Mouse (Mus musculus) embryonic fibroblast, embryonic 13.5 days (primary cell): ENCODE measurements around the gene Npas3. TPM values are rescaled to one million over a fixed set of nuclear protein-coding genes. Genes with fewer than 3 reads are reported as not detected.

ENCODE experiments used
- H3K27ac ChIP-seq: 2 replicates; pipeline ENCODE4 v1.5.1; 2012; ENCODE audit warnings: low read length, control low read depth, inconsistent platforms; ENCODE audit not compliant: insufficient read depth
- H3K4me1 ChIP-seq: 2 replicates; pipeline ENCODE4 v1.6.1; 2011; ENCODE audit warnings: low read length; ENCODE audit not compliant: control insufficient read depth, insufficient read depth
- H3K4me3 ChIP-seq: 2 replicates; pipeline ENCODE4 v1.5.1; 2011; ENCODE audit warnings: mild to moderate bottlenecking, control low read depth, low read length; ENCODE audit not compliant: insufficient read depth
- CTCF ChIP-seq: IDR thresholded peaks from 2 replicates; pipeline ENCODE4 v1.5.1; 2011; ENCODE audit warnings: mild to moderate bottlenecking, control low read depth, low read length, moderate library complexity, borderline replicate concordance; ENCODE audit not compliant: insufficient read depth
- POLR2A ChIP-seq: IDR thresholded peaks from 2 replicates; pipeline ENCODE4 v1.6.1; 2011; ENCODE audit warnings: low read depth, mild to moderate bottlenecking, control low read depth, low read length, moderate library complexity
- polyA plus RNA-seq: library from polyadenylated mRNA; stranded (reverse); fragments of >200 nt; gene quantifications from 2 replicates; pipeline ENCODE4 v1.2.4, GENCODE M21; 2011; ENCODE audit warnings: low read depth; ENCODE audit not compliant: missing spikeins, insufficient read length

The Npas3 gene
- polyA plus RNA-seq, 1 experiment, result 6.6 TPM

GRCm38 (mm10) chr12:53664084-53664483, 415.6 kb downstream of the Npas3 start:
- H3K4me3 ChIP-seq, result no peak overlapping the region
- H3K4me1 ChIP-seq, result peaks cover 2% of the 10 kb centered on the region; the same call in 1 of the 2 replicates
- no peak overlapping the region for H3K27ac ChIP-seq
- no peak for TF ChIP-seq CTCF
- no peak for TF ChIP-seq POLR2A

- Histone ChIP-seq H3K27ac (no peak overlapping the region), H3K4me1 (peaks cover 11% of the 10 kb centered on the region; the same call in 1 of the 2 replicates), H3K4me3 (no peak overlapping the region)
- TF ChIP-seq CTCF (no peak), POLR2A (no peak)
Measured at GRCm38 (mm10) chr12:53671846-53672245, 423.4 kb downstream of the Npas3 start.

GRCm38 (mm10) chr12:53677091-53677630, 428.7 kb downstream of the Npas3 start:
- H3K27ac ChIP-seq, result no peak overlapping the region
- H3K4me3 ChIP-seq, result no peak overlapping the region
- H3K4me1 ChIP-seq, result peaks cover 5% of the 10 kb centered on the region; the same call in 1 of the 2 replicates
- TF ChIP-seq POLR2A (no peak), CTCF (no peak)

- Histone ChIP-seq H3K4me3 (no peak overlapping the region), H3K27ac (no peak overlapping the region), H3K4me1 (0 out of 2 replicates have a peak, but pooled peaks cover 2% of the 10 kb centered on the region)
- TF ChIP-seq POLR2A (no peak), CTCF (no peak)
Measured at GRCm38 (mm10) chr12:53678166-53678565, 429.7 kb downstream of the Npas3 start.

GRCm38 (mm10) chr12:53679161-53679560, 430.7 kb downstream of the Npas3 start:
- H3K27ac ChIP-seq, result no peak overlapping the region
- H3K4me3 ChIP-seq, result no peak overlapping the region
- TF ChIP-seq POLR2A, result no peak
- TF ChIP-seq CTCF, result no peak
- 0 out of 2 replicates have a peak, but pooled peaks cover 2% of the 10 kb centered on the region for H3K4me1 ChIP-seq

- 0 out of 2 replicates have a peak, but pooled peaks cover 2% of the 10 kb centered on the region for H3K4me1 ChIP-seq
- no peak overlapping the region for H3K27ac ChIP-seq
- no peak overlapping the region for H3K4me3 ChIP-seq
- no peak for TF ChIP-seq POLR2A
- no peak for TF ChIP-seq CTCF
Measured at GRCm38 (mm10) chr12:53680501-53680900, 432.0 kb downstream of the Npas3 start.

- Histone ChIP-seq H3K27ac (no peak overlapping the region), H3K4me3 (no peak overlapping the region), H3K4me1 (0 out of 2 replicates have a peak, but pooled peaks cover under 1% of the 10 kb centered on the region)
- no peak for TF ChIP-seq CTCF
Measured at GRCm38 (mm10) chr12:53682036-53682435, 433.6 kb downstream of the Npas3 start.

GRCm38 (mm10) chr12:53692471-53692870, 444.0 kb downstream of the Npas3 start:
- no peak overlapping the region for H3K27ac ChIP-seq
- H3K4me1 ChIP-seq, result no peaks in the 10 kb centered on the region
- TF ChIP-seq POLR2A, result no peak
- TF ChIP-seq CTCF, result no peak
- no peak overlapping the region for H3K4me3 ChIP-seq

- no peak overlapping the region for H3K27ac ChIP-seq
- H3K4me1 ChIP-seq, result peaks cover 8% of the 10 kb centered on the region
- no peak overlapping the region for H3K4me3 ChIP-seq
- TF ChIP-seq CTCF (no peak), POLR2A (no peak)
Measured at GRCm38 (mm10) chr12:53694346-53694745, 445.9 kb downstream of the Npas3 start.

GRCm38 (mm10) chr12:53695324-53695723, 446.8 kb downstream of the Npas3 start:
- H3K4me1 ChIP-seq, result peaks cover 8% of the 10 kb centered on the region
- H3K4me3 ChIP-seq, result no peak overlapping the region
- TF ChIP-seq CTCF (no peak), POLR2A (no peak)
- no peak overlapping the region for H3K27ac ChIP-seq
